Mouse (Mus musculus) brain, adult 2 months (tissue): ENCODE data around the gene Dab1.

Source experiments
- DNase-seq: peaks from one replicate; pipeline ENCODE4 v3.0.0; 2011; ENCODE audit warnings: low read depth, low spot score

The Dab1 gene

DNA sequence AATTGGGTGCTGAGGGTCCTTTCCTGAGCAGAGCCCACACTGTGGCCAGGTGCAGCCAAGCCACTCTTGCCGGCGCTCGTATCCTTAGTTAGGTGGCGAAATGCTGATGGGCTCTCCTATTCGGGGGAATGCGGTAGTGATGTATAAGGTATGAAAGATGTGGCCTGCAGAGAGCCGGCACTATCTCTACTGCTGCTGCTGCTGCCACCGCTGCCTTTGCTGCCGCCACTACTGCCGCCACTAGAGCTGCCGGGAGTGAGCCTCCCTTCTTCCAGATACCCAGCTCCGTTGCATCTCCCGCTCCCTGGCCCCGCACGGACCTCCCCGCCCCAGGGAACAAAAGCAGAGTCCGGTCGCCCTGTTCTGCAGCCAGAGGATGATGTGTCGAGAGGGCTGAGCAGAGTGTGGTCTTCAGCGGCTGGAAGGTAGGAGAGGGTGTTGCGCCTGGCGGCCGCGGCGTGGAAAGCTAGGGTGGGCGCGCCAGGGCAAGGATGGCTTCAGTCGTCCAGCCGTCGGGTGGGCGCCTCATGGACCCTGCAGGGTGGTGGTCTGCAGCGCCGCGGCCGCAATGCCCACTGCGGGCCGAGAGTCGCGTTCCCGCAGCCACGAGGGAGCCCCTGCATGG, at the start of gene Dab1:
Dab1 (plus strand) TSS at position 39 of the 625 bp plus-strand sequence.
- peak; percentile 85 for DNase-seq

- no peak for DNase-seq
These were observed 47.3 kb upstream of the Dab1 start for GRCm38 (mm10) chr4:103571721-103572352.

DNA sequence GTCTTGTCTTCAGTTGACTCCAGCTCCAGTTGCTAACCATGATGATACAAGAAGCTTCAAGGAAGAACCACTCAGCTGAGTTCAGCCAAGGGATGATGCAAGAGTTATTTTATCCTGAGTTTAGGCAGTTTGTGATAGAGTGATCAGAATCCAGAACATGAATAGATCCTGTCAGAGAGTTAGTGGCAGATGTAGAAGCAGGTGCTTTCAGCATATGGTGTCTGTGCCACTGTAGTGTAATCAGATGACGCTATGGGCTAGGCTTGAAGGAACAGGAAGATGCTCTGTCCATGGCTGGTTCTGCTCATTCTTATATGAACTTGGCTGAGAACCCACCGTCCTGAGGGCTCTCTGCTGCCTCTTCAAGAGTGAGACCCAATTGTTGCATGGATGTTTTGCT, 43.6 kb upstream of the Dab1 start:
- DNase-seq, result peak; percentile 39

- no peak for DNase-seq
These were observed 42.9 kb upstream of the Dab1 start for GRCm38 (mm10) chr4:103576305-103576704.

DNA sequence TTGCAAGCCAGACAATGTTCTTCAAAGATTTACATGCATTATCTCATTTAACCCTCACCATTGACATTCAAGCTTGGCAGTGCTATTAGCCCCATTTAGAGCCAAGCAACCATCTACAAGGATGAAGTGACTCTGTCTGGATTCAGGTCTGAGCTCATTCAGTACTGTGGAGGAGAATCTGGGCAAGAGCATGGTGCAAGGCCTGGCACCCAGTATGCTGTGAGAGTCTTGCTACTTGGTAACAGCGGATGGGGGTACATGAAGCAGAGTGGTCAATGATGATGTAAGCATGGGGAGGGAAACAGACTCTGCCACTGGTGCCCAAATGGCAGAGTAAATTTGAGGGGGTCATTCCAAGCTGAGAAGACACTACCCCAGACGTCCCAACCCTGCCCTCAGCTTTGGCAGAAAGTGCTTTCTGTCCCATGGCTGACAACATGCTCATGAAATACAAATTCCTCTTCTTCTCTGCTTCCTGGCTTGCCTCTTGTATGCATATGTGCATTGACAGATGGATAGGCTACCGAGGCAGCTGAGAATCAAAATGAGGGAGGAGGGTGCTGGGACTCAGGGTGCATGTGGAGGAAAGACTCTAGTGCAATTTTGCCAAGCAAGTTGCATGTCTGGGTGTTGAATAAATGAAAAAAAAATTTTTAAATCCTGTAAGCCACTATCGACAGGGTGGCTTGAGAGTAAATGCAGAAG, 41.9 kb upstream of the Dab1 start:
- peak; percentile 69 for DNase-seq

- DNase-seq, result peak; percentile 48
These were observed 41.3 kb upstream of the Dab1 start for GRCm38 (mm10) chr4:103577821-103578220.

- DNase-seq, result peak; percentile 62
These were observed 39.1 kb upstream of the Dab1 start for GRCm38 (mm10) chr4:103580021-103580420.

DNA sequence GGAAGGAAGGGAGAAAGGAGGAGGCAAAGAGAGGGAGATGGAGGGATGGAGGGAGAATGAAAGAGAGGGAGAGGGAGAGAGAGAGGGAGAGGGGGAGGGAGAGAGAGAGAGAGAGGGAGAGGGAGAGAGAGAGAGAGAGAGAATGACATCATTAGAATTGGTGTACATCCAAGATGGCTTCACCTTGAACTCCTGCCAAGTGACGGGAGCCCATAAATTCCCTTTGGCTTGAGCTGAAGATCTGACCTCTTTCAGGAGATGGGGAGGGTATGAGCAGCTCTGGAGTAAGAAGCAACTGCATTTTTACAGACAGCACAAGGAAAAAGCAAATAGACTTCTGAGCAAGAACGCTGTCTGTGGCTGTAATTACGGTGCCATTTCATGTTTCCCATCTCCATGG, 4.1 kb upstream of the Dab1 start:
- DNase-seq, result no peak

- DNase-seq, result peak; percentile 71
These were observed 800 bp downstream of the Dab1 start for GRCm38 (mm10) chr4:103619946-103620371.

DNA sequence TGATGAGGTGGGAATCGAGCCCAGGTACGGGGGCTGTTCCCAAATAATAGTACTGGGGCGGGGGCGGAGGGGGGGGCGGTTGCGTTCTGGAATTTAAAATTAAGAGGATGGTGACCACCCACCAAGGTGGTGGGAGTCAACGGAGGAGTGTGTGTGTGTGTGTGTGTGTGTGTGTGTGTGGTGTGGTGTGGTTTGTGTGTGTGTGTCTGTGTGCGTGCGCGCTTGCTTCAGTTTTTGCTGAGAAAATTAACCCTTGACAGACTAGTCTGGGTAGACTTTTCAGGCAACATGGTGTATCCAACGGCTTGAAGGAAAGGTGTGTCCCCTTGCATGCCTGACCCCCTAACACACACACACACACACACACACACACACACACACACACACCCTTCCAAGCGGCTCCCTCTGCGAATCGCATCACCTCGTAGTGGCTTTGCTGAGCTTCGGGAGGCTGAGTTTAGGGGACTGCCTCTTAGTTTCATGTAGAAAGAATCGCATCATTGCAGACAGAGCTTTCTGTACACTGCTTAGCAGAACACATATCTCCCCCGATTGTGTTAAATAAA, 1.5 kb downstream of the Dab1 start:
- peak; percentile 55 for DNase-seq

DNA sequence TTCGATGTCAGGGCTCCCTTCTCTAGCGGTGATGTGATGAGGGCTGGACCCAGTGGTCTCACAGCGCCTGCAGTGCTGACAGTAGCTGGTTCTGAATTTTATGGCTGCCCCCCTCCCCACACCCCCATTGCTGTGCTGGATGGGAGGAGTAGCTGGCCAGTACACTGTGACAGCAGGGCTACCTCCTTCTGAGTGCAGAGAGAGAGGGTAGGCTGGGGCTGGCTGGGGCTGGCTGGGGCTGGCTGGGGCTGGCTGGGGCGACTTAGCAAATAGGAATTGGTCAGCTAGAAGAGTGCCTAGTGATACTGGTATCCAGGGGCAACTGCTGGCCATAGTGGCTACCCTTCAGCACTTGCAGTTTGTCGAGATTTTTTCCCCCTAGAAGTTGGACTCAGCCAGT, 2.4 kb downstream of the Dab1 start:
- DNase-seq, result no peak

- DNase-seq, result peak; percentile 90
These were observed 11.0 kb downstream of the Dab1 start for GRCm38 (mm10) chr4:103630177-103630576.

DNA sequence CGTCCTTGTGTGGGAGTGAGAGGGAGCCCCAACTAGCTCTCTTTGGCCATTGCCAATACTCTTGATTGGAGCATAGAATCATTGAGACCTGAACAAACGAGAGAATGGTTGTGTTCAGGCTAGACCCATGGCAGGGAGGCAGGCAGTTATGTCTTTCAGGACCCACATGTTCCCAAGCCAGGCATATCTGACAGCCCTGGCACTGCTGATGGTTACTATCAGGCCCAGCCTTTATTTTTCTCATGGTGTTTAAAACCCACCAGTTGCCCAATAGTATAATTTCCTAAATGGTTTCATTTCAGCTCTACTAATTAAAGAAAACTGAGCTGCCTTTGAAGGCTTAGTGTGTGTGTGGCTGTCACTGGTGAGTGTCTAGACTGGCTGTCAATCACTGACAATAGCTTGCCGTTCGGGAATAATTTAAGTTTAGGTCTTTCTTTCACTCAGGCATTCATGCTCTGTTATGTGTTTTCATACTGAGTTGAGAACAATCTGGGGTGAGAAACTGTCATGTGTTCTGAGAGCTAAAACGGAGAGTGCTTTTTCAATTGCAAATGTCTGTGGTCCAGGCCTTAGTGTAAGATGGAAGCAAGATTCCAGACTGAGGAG, 17.1 kb downstream of the Dab1 start:
- peak; percentile 47 for DNase-seq

DNA sequence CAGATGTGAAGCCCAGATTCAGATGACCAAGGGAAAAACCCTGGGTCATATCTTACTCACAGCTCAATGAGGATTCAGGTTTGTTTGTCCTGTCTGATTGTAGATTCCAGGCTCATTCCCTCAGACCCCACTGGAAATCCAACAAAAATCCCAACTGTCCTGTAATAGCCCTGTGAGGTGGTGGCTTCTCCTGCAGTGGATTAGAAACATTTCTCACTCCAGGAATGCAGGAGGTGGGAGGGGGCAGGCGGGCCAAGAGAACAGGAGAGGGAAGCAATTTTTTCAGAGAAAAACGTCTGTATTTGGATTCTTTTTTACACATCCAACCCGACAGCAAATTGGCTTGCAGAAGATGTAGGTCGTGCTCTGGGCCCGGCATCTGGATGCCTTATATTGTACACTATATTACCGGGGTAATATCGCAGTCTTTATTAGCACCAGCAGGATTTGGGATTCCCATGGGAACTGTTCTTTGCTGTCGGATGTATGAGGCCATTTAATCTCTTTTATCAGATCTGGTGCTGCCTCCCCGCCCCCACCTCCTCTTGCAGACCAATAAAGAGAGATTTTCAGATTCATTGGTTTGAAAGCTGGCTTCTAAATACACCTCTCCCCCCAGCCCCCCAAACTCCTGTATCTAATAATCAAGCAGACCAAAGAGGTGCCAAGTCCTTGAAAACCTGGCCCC, 29.2 kb downstream of the Dab1 start:
- no peak for DNase-seq

- no peak for DNase-seq
These were observed 36.6 kb downstream of the Dab1 start for GRCm38 (mm10) chr4:103655740-103656139.

DNA sequence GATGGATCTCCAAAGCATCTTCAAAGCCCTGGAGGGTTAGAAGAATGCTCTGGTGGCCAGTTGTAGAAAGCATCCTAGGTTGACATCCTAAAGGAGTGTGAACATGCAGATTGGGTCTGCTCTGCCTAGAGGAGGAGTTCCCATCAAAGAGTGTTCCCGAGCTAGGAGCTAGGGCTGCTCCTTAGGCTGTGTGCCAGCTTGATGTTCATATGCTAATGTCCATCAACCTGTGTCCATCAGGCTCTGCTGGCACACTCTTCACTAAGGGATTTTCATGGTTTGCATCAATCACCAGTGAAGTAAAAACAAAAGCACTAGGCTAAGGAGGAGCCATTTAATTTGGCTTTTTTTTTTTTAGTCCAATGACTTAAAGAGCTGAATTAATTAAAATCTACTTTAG, 42.2 kb downstream of the Dab1 start:
- DNase-seq, result no peak

DNA sequence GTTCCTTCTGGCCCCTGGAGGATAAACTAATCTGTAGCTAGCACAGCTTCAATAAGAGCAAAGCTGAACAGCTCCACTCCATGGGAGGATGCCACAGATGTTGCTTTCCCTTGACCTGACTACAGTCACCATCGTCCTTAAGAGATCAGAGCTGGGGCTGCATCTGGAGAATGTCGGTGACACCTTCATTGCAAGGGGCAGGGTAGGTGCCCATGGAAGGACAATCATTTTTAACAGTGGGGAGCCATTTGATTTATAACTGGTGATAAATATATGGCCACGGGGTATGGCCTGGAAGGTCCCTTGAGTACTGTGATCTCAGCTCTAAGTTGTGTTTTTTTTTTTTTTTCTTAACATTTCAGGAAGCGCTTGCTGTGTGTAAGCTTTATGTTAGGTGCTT, 48.3 kb downstream of the Dab1 start:
- no peak for DNase-seq

DNA sequence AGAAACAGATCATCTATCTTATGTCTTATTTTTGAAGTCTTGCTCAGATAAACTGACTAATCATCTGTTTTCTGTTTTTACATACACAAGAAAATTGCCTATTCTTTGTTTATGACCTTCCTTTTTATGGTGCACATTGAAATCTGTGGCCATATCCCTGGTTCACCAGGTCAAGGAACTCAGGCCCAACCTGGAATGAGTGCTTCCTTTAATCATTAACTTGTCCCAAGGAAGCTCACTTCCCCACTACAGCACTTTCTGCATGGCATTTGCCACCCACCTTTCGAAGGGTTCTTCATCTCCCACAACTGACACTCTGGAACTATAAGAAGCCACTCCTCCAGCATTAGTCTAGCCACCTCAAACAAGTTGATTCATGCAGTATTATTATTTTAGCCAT, 58.0 kb downstream of the Dab1 start:
- DNase-seq, result no peak

DNA sequence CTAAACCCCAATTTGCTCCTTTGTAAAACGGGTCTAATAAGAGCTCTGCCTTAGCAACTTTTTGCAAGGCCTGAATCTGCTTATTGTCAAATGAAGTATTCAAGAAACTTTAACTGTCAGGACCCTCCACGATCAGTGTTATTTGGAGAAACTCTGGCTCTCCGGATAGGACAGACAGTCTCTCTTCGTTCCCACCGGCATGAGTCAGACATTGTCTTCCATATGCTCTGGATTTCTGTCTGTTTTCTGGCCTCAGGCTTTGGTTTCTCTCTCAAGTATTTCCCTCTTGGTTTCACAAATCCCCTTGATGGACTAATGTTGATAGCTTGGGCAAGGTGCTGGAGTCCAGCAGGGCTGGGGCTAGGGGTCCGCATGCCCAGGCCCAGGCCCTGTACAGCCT, 59.3 kb downstream of the Dab1 start:
- peak; percentile 54 for DNase-seq

GRCm38 (mm10) chr4:103685136-103685535, 66.0 kb downstream of the Dab1 start:
- peak; percentile 79 for DNase-seq

DNA sequence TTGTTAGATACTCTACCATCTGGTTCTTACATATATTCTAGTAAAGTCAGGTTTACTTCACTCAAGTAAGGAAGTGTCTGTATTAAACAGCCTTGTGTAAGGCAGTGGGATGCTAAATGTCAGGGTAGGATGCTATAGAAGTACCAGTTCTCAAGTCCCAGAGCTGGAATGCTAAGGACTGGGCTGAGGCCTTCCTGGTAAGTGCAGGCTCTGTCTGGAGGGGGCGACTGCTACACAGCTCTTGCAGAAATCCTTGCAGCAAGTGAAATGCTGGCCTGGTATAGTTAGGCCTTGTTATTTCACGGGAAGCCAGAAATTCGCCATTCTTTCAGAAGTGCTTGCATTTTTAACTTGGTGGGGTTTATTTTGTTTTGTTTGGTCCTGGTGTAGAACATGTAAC, 72.6 kb downstream of the Dab1 start:
- peak; percentile 71 for DNase-seq

DNA sequence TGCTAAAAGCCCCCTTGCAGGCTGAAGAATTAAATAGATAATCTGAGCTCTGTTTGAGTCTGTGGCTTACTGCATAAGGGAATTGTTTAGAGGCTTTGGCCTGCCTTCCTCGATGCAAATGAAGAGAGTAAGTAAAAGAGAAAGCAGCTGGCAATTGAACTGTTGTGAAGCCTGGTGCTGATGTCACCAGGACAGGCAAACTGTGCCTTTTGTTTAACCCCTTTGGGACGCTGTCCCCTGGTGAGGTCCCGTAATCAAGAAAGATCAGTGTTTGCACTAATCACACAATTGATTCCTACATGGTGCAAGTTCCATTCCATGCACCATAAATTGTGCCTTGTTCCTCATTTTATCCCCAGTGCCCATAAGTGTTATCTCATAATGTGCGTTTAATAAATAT, 80.6 kb downstream of the Dab1 start:
- no peak for DNase-seq
